ENCODE assay signal across 19 mouse cellular contexts in the genomic region with DNA sequence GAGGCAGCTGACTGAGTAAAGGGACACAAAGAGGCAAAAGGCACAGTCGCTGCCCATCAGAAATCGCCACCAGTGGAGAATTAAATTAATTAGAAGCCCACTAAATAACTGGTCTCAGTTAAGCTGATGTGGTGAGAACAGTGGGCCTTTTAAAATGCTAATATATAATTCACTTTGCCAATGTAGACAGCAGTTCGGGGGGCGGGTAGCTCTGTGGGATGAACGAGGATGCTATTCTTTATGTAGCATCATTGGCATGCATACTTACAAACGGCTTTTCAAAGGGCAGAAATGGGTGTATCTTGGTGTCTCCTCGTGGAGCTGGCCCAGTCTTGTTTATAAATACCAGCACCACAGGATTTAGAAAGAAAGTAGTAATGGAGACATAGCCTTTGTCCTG.
DNase-seq lines count a peak whose midpoint lies in the region; ATAC-seq and TF ChIP-seq lines count a peak whose summit lies in the region.
"Had no signal": no experiment of that assay in that cellular context is flagged by ENCODE, and none has a peak within 500 bp of the region (broad histone marks: within the 10 kb centered on the region; RNA-seq: fewer than 3 reads in every experiment).

No protein-coding gene starts in this region.

- no peak overlapping the region for H3K4me3 ChIP-seq in forebrain, embryonic 13.5 days
- no peak overlapping the region for H3K4me3 ChIP-seq in forebrain, embryonic 10.5 days
- H3K4me3 ChIP-seq in midbrain, postnatal 0 days (ENCODE audit: low read depth, low read length): no peak overlapping the region
- H3K4me3 ChIP-seq: embryonic facial prominence, embryonic 13.5 days; gastrocnemius, adult 2 months; heart, embryonic 13.5 days; hindbrain, embryonic 13.5 days; intestine, embryonic 15.5 days had no signal

- no peaks in the 10 kb centered on the region for H3K36me3 ChIP-seq in forebrain, embryonic 13.5 days (ENCODE audit: poor library complexity, severe bottlenecking)
- no peaks in the 10 kb centered on the region for H3K36me3 ChIP-seq in forebrain, embryonic 10.5 days (replicated peaks)
- H3K36me3 ChIP-seq in midbrain, postnatal 0 days (ENCODE audit: insufficient read depth, low read length): no peaks in the 10 kb centered on the region
- H3K36me3 ChIP-seq: embryonic facial prominence, embryonic 13.5 days; heart, embryonic 13.5 days; hindbrain, embryonic 13.5 days; intestine, embryonic 15.5 days had no signal

- no peak overlapping the region for H3K4me2 ChIP-seq in forebrain, embryonic 13.5 days
- H3K4me2 ChIP-seq in midbrain, postnatal 0 days (ENCODE audit: low read depth, low read length, poor library complexity, severe bottlenecking): no peak overlapping the region
- H3K4me2 ChIP-seq: embryonic facial prominence, embryonic 13.5 days; heart, embryonic 13.5 days; hindbrain, embryonic 13.5 days; intestine, embryonic 15.5 days had no signal

- no peak for DNase-seq in forebrain, embryonic 10.5 days (ENCODE audit: extremely low spot score, low spot score)
- DNase-seq in heart, adult 11 months: peak; percentile 18
- DNase-seq in heart, postnatal 4 days: no peak
- DNase-seq in layer of hippocampus, adult 9-11 months: peak; percentile 56
- no peak for DNase-seq in layer of hippocampus, postnatal 36 days
- peak; percentile 45 for DNase-seq in brain, adult 2 months (ENCODE audit: low read depth, low spot score)
- no peak for DNase-seq in midbrain, postnatal 0 days (ENCODE audit: low spot score)
- DNase-seq: adrenal gland, postnatal 10 days; cerebellum, adult 18-20 months; cerebellum, adult 9-11 months; cerebellum, postnatal 36 days; gastrocnemius, adult 2 months; gastrocnemius, postnatal 25 days; heart, postnatal 36 days had no signal

- 11% methylated on average over 7 of the region's 7 CpGs for WGBS in forebrain, embryonic 13.5 days
- 51% methylated on average over 7 of the region's 7 CpGs for WGBS in forebrain, embryonic 10.5 days
- WGBS in midbrain, postnatal 0 days: 30% methylated on average over 7 of the region's 7 CpGs

- no peaks in the 10 kb centered on the region for H3K9me3 ChIP-seq in forebrain, embryonic 13.5 days (replicated peaks)
- H3K9me3 ChIP-seq in forebrain, embryonic 10.5 days: no peaks in the 10 kb centered on the region
- no peaks in the 10 kb centered on the region for H3K9me3 ChIP-seq in midbrain, postnatal 0 days (ENCODE audit: low read length)
- H3K9me3 ChIP-seq: embryonic facial prominence, embryonic 13.5 days; heart, embryonic 13.5 days; hindbrain, embryonic 13.5 days; intestine, embryonic 15.5 days had no signal

- H3K9ac ChIP-seq in forebrain, embryonic 13.5 days: no peak overlapping the region
- no peak overlapping the region for H3K9ac ChIP-seq in midbrain, postnatal 0 days (replicated peaks; ENCODE audit: low read length, poor library complexity, severe bottlenecking)
- H3K9ac ChIP-seq: embryonic facial prominence, embryonic 13.5 days; heart, embryonic 13.5 days; hindbrain, embryonic 13.5 days; intestine, embryonic 15.5 days had no signal

- no peak for TF ChIP-seq CTCF in midbrain, postnatal 0 days (IDR thresholded peaks at IDR 0.05)

- H3K27me3 ChIP-seq in forebrain, embryonic 13.5 days: no peaks in the 10 kb centered on the region
- H3K27me3 ChIP-seq in forebrain, embryonic 10.5 days (ENCODE audit: poor library complexity, severe bottlenecking): no peaks in the 10 kb centered on the region
- no peaks in the 10 kb centered on the region for H3K27me3 ChIP-seq in midbrain, postnatal 0 days (ENCODE audit: insufficient read depth, low read length)
- H3K27me3 ChIP-seq: embryonic facial prominence, embryonic 13.5 days; heart, embryonic 13.5 days; hindbrain, embryonic 13.5 days; intestine, embryonic 15.5 days had no signal

- ATAC-seq in forebrain, embryonic 13.5 days: 0 out of 2 replicates have a peak, but pooled peaks have one; percentile 41
- no peak for ATAC-seq in midbrain, postnatal 0 days (ENCODE audit: low FRiP score)
- ATAC-seq: intestine, embryonic 15.5 days had no signal

- peaks cover 8% of the 10 kb centered on the region; the same call in 1 of the 2 replicates for H3K4me1 ChIP-seq in forebrain, embryonic 13.5 days
- peaks cover 8% of the 10 kb centered on the region; the same call in 1 of the 2 replicates for H3K4me1 ChIP-seq in forebrain, embryonic 10.5 days
- H3K4me1 ChIP-seq in midbrain, postnatal 0 days (ENCODE audit: insufficient read depth, low read length): no peaks in the 10 kb centered on the region
- H3K4me1 ChIP-seq: intestine, embryonic 15.5 days had no signal

- no peak overlapping the region for H3K27ac ChIP-seq in forebrain, embryonic 13.5 days
- no peak overlapping the region for H3K27ac ChIP-seq in forebrain, embryonic 10.5 days
- H3K27ac ChIP-seq in midbrain, postnatal 0 days (ENCODE audit: low read depth, low read length): no peak overlapping the region
- H3K27ac ChIP-seq: embryonic facial prominence, embryonic 13.5 days; gastrocnemius, adult 2 months; heart, embryonic 13.5 days; hindbrain, embryonic 13.5 days; intestine, embryonic 15.5 days had no signal

Comparison
In these comparisons a context has a peak if more than half of its experiments do, and no peak if none do; other contexts are left out.
1. DNase-seq: peak in heart, adult 11 months (single experiment), layer of hippocampus, adult 9-11 months (single experiment) and brain, adult 2 months (single experiment); none in forebrain, embryonic 10.5 days (single experiment), heart, postnatal 4 days (single experiment), layer of hippocampus, postnatal 36 days (0 of 2) and midbrain, postnatal 0 days (single experiment).